Mouse (Mus musculus) brain, embryonic 18.5 days (tissue): Measurements from ENCODE around the gene Clrn1.
"Not testable (repeated sequence)": the region's sequence is repeated elsewhere in the genome, so short reads cannot be mapped to it uniquely, and the experiment has no call there.

Experiments used
- DNase-seq: peaks from one replicate; pipeline ENCODE4 v3.0.0-alpha.2; 2012; ENCODE audit warnings: low read depth, low spot score

Gene Clrn1

GRCm38 (mm10) chr3:58884801-58885573, at the start of gene Clrn1:
Clrn1 (minus strand) TSS chr3:58885340.
- DNase-seq = no peak

- no peak for DNase-seq
These were observed 38.9 kb upstream of the Clrn1 start for GRCm38 (mm10) chr3:58924027-58924426.

- DNase-seq = no peak
These were observed 38.0 kb upstream of the Clrn1 start for GRCm38 (mm10) chr3:58923140-58923539.

DNA sequence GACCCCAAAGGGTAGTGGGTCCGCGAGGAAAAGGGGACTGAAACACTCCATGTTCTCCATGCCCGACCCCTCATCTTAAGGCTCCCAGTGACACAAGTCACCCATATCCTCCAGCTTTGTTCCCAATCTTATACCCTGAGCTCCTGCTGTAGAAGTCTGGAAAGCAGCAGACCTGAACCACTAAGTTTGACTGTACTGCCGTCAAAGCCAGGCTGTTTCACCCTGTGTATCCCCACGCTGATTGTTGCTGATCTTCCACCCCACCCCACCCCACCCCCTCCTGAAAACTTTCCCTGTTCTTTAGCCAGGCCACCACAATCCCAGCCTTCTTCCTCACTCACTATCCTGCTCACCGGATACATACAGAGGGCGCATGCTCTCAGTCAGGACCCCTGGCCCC, 37.5 kb upstream of the Clrn1 start:
- DNase-seq = no peak

GRCm38 (mm10) chr3:58921316-58921715, 36.2 kb upstream of the Clrn1 start:
- no peak for DNase-seq

DNA sequence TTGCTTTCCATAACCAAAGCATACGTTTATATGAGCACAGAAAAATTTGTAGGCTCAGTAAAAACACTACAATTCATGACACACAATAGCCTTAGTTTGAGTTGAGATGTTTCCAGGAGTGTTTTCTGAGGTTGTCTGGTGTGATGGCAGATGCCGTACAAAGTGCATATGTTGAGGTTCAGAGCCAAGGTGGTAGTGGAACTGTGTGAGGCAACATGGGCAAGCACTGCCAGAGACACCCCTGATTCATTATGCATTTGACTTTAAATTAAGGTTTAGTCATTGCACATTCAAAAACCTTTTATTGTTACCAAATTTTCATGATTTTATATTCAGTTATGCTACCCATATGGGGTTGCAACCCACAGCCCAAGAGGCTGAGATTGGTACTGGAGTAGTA, 19.5 kb upstream of the Clrn1 start:
- DNase-seq = no peak

DNA sequence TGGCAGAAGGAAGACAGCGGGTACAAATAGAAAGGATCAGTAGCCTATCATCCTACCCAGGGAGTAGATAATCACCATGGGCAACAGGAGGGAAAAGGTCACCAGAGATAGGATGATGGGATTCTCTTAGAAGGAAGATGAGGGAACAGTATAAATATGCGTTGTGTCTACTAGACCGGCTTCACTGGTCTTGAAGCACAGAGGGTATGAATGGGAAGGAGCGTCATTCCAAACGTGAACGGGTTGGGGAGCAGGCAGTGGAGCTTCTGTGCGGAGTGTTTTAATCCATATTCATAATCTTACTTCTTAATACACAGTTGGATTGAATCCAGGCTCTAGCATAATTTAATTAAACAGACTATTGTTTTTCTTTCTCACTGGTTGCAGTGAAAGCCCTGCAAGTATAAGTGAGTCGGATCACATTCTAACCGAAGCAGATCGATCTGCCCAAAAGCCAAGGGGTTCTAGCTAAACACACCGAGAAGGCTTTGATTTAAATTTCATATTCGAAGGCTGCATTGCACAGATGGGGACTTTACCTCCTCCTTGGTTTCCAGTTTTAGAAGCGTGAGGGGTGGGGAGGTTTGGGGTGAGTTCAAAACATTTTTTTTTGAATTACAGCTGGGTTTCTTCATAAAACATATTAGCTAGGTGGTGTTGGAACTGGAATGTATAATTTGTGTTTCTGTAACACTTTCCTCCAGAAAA, 17.1 kb upstream of the Clrn1 start:
- no peak for DNase-seq

DNA sequence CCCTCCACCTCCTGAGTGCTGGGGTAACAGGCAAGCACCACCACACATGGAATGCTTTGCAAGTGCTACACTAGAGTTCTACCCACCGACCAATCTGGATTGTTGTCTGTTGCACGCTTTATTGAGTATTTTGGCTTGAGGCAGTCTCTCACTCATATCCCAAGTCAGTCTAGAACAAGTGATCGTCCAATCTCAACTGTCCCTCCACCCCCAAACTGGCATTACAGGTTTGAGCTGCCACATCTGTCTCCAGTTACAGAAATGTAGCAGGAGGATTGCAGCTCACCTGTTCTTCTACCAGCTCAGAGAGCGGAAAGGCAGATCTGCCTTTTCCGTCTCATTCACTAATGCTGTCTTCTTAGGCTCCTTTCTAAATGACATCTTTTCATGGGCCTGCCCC, 10.0 kb upstream of the Clrn1 start:
- no peak for DNase-seq

DNA sequence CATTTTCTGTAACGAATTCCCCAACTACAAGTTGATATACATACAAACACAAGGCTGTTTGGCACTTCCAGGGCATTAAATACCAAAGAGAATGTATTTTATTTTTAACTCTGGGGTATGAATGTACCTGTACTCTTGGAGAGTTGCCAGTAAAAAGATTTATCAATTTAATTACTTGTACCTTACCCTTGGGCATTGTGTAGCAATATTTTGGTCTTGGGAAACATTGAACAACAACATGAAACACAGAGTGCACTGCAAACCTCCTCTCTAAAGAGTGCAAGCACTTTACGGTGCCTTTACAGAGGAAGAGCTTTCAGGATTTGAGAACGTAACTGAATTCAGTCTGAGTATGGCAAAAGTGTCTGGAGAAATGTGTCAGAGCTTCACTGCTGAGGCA, 9.4 kb upstream of the Clrn1 start:
- no peak for DNase-seq

GRCm38 (mm10) chr3:58889670-58890069, 4.5 kb upstream of the Clrn1 start:
- DNase-seq = no peak

- no peak for DNase-seq
These were observed 3.1 kb upstream of the Clrn1 start for GRCm38 (mm10) chr3:58888131-58888715.

DNA sequence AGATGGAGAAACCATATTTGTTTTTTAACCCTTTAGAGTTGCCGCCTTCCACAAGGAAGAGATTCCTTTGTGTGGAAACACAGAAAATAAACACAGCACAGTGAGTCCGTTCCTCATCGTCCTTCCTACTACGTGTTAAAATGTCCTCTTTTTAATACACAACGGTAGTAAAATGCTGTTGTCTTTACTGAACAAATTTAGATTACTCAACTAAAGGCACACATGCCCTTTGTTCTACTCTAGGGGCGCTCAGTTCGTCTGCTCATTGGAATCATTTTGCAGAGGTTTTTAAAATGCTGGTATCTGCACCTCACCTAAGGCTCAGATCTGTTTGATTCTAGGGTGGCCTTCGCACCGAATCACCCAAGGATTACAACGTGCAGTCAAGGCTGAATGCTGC, 2.6 kb upstream of the Clrn1 start:
- no peak for DNase-seq

DNA sequence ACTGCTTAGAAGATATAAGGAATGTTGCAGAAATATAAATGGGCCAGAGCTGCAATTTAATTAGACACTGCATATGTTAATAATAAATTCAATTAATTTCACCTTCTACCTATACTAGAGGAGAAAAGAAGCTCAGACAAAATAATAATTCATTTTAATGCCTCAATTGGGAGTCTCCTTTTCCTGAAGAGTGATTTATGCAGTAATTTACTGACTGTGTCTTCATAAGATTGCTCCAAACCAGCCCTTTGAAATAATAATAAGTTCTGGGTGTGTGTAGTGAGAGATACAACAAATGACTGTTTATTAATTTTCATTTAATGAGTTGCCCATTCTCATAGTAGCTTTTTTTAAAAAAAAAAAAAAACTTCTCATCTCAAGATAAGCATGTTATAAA, 1.6 kb downstream of the Clrn1 start:
- no peak for DNase-seq

DNA sequence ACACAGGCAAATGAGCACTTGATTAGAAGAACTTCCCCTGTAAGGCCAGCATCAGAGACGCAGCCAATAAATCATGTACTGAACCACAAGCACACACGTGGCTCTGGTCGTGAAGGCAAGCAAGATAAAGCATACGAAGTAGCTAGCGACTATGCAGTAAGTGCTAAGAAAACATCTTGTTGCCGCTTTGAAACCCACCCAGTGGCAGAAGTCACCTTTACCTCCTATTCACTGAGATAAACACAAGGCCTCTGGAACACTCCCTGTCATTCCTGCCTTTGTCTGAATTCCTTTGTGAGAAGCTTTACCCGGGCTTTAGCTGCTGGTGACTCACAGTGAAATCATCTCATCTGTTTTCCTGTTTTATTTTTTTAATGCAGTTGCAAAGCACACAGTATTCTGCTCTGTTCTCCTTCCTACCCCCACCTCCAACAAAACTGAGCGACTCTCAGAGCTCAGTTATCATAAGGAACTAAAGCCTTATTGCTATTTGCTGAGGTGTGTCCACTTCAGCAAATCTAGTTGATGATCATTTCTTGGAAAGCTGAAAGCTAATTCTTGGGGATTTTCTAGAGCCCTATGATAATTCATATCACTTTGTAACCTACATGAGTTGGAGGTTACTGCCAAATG, 2.1 kb downstream of the Clrn1 start:
- no peak for DNase-seq

- no peak for DNase-seq
These were observed 4.1 kb downstream of the Clrn1 start for GRCm38 (mm10) chr3:58881016-58881415.

DNA sequence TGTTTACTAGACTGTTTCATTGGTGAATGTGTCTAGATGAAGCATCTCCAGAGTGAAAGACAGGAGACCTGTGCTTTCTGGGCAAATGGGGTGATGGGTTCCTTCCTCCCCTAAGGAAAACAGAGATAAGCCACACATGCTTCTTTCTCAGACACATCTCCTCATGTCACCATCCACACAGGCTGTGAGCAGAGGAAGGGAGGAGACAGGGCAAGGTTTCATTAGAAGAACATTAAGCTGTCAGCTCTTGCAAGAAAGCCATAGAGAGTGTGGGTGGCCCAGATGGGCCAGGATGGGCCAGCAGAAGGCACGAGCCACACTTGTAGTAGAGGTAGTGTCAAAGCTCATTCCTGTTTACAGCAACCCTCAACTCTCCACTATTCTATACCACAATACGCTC, 5.0 kb downstream of the Clrn1 start:
- no peak for DNase-seq

- DNase-seq = not testable (repeated sequence)
These were observed 13.3 kb downstream of the Clrn1 start for GRCm38 (mm10) chr3:58871882-58872281.

DNA sequence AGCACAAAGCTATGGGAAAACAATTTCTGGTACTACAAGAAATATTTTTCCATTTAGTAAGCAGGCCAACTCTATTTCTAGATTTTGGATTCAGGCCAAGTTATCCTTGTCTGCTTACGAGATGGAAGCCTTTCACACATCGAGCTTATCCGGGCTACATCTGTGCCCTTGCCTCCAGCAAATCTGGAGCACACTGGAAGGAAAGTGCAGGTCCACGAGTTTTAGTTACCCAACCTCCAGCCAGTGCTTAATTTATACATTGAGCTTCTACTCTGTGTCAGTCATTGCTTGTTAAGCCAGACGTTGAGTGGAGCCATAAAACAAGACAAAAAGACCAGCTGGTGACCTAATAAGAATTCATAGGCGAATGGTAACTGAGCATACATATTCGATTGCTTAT, 19.4 kb downstream of the Clrn1 start:
- DNase-seq = no peak

GRCm38 (mm10) chr3:58862976-58863375, 22.2 kb downstream of the Clrn1 start:
- no peak for DNase-seq

DNA sequence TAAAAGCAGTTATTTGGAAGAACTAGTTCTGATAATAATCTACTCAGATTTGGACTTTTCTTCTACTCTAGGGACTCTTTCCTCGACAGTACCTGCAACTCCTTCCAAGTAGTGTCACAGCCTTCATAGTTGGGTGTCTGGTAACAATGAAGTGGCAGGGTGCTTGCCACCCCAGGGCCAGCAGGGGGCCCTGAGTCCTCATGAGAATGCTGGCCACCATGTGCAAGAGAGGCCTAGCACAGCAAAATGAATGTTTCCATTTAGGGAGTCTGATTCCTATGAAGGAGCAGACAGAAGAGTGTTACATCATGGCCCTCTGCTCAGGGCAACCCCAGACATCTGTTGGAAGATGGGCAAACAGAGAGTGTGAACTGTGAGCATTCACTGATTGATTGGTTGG, 41.7 kb downstream of the Clrn1 start:
- DNase-seq = no peak

- no peak for DNase-seq
These were observed 51.5 kb downstream of the Clrn1 start for GRCm38 (mm10) chr3:58833442-58834160.

DNA sequence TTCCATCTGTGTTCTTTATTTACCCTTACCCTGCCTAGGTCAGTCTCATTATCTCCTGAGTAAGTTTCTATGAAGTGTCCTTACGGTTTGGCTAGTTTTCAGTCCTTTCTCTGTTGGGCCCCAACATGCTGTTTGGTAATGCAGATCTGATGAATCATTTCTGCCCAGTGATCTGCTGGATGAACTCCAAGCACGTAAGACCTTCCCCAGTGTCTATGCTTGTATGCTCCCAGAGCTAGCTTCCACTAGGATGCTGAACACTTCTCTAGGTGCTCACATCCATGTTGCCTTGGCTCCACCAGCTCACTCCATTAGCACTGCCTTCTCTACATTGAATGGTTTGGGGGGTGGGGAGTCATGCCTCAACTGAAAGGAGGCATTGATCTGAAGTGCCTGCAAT, 52.3 kb downstream of the Clrn1 start:
- DNase-seq = no peak
